Mouse (Mus musculus) stomach, embryonic 15.5 days (tissue): ENCODE measurements around the gene Timm22. TPM values are rescaled to one million over a fixed set of nuclear protein-coding genes. Genes with fewer than 3 reads are reported as not detected.

ENCODE experiments used
- ATAC-seq: fragments of 200-750 bp; cut with Nextera tagmentation; 2 replicates; pipeline ENCODE4 v1.8.0; 2017; ENCODE audit warnings: low read depth, moderate number of reproducible peaks, moderate TSS enrichment; ENCODE audit not compliant: insufficient read depth, low FRiP score
- H3K27ac ChIP-seq: fragments of 300-500 bp; sonication (generic); 2 replicates; pipeline ENCODE4 v1.5.1; 2015; ENCODE audit warnings: mild to moderate bottlenecking, inconsistent platforms
- H3K27me3 ChIP-seq: fragments of 300-500 bp; sonication (generic); replicated peaks from 2 replicates; pipeline ENCODE4 v1.6.1; 2015; ENCODE audit warnings: inconsistent platforms
- H3K36me3 ChIP-seq: fragments of 300-500 bp; sonication (generic); 2 replicates; pipeline ENCODE4 v1.6.1; 2015; ENCODE audit warnings: inconsistent platforms
- H3K4me1 ChIP-seq: fragments of 300-500 bp; sonication (generic); 2 replicates; pipeline ENCODE4 v1.6.1; 2015; ENCODE audit warnings: inconsistent platforms
- H3K4me2 ChIP-seq: fragments of 300-500 bp; sonication (generic); 2 replicates; pipeline ENCODE4 v1.6.1; 2015; ENCODE audit warnings: mild to moderate bottlenecking, inconsistent platforms
- H3K4me3 ChIP-seq: fragments of 300-500 bp; sonication (generic); replicated peaks from 2 replicates; pipeline ENCODE4 v1.5.1; 2015; ENCODE audit warnings: inconsistent platforms
- H3K9ac ChIP-seq: fragments of 300-500 bp; sonication (generic); 2 replicates; pipeline ENCODE4 v1.6.1; 2015; ENCODE audit warnings: inconsistent platforms
- H3K9me3 ChIP-seq: fragments of 300-500 bp; sonication (generic); 2 replicates; pipeline ENCODE4 v1.6.1; 2016; ENCODE audit warnings: inconsistent platforms
- WGBS: fragments of 180-500 bp; shearing (Covaris S2); methylation state at CpG from one replicate; pipeline ENCODE4 v1.1.7; 2015; 5-methylcytosine and 5-hydroxymethylcytosine counted together
- polyA plus RNA-seq: library from polyadenylated mRNA; unstranded; fragments of >200 nt; fragmentation: Nextera tagmentation; extraction: Ambion mirVana; gene quantifications from 2 replicates; pipeline ENCODE4 v1.2.1, GENCODE M21; 2015

The Timm22 gene
- polyA plus RNA-seq, 1 experiment from 2014 or later, result 96.5 TPM

DNA sequence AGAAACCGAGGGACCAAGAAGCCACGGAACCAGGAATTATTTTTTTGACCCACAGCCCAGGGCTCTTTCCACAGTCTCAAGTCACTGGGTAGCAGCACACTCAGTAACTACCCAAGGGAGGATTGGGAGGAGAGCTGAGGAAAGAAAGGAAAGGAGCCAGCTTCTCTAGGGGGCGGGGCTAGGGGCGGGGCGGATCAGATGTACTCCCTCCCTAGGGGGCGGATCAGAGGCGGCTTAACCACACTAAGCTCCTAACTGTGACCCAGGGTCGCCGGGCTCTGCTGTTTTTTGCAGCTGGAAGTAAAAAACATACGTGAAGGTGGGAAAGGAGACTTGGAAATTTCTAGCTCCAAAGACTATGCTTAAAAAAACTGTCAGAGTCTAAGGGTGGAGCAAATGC is 39.5 kb downstream of the Timm22 start:
- H3K9ac ChIP-seq, result no peak overlapping the region
- no peak for ATAC-seq
- no peak overlapping the region for H3K4me3 ChIP-seq
- peak overlapping the region; percentile 16; the same call in 1 of the 2 replicates for H3K4me2 ChIP-seq
- H3K9me3 ChIP-seq, result no peaks in the 10 kb centered on the region
- no peak overlapping the region for H3K27ac ChIP-seq
- WGBS, result 5% methylated on average over 10 of the region's 10 CpGs
- H3K4me1 ChIP-seq, result peaks cover 17% of the 10 kb centered on the region
- H3K27me3 ChIP-seq, result no peaks in the 10 kb centered on the region
- 0 out of 2 replicates have a peak, but pooled peaks cover 8% of the 10 kb centered on the region for H3K36me3 ChIP-seq

DNA sequence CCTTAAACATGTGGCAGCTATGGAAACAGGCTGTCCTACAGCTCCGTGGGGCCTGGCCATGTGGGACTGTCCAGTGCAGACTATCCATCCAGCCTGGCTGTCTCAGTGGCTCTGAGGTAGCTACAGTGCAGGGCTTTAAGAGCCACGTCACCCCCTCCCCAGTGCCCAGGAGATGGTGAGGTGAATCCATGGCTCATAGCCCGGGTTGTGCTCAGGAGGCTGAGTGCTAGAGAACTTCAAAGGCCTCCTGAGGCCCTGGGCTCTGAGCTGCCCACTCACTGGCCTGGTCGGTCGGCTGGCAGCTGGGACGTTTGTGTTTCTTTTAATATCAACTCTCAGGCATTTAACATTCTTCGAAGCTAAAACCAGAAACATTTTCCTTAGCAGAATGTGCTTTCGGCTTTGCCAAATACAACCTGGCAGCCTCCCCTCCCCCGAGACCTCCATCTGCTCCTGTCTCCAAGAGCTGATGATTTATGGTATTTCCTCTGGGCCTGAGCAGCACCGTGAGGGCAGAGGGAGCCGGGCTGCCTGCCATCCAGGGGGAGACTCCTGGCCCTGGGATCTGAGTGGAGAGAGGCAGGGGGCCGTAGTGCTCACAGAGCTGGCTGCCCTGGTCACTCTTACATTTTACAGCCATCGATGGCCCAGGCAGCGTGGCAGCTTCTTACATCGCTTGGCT is 42.9 kb downstream of the Timm22 start:
- Histone ChIP-seq H3K27ac (peak overlapping the region; percentile 63), H3K4me3 (no peak overlapping the region), H3K4me1 (peaks cover 17% of the 10 kb centered on the region), H3K27me3 (no peaks in the 10 kb centered on the region), H3K36me3 (peaks cover 22% of the 10 kb centered on the region), H3K9me3 (no peaks in the 10 kb centered on the region), H3K9ac (no peak overlapping the region), H3K4me2 (no peak overlapping the region)
- WGBS, result 34% methylated on average over 15 of the region's 15 CpGs
- peak; percentile 41; the same call in 1 of the 2 replicates for ATAC-seq

DNA sequence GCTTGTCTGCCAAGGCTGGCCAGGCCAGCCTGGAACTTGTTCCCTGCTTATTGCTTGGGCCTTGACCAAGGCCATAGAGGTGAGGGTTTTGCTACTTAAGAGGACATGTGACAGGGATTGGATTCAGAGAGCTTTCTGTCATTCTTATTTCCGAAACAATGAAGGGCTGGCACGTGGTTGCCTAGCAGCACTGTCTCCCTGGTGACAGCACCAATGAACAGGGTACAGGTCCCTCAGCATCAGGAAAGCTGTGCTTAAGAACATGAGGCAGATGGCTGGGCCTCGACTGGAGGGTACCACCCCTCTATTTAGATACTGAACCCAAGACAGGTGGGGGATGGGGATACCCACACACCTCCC is 43.4 kb downstream of the Timm22 start:
- WGBS, result 39% methylated on average over 3 of the region's 3 CpGs
- Histone ChIP-seq H3K27ac (peak overlapping the region; percentile 63), H3K27me3 (no peaks in the 10 kb centered on the region), H3K4me2 (no peak overlapping the region), H3K4me1 (peaks cover 17% of the 10 kb centered on the region), H3K9me3 (no peaks in the 10 kb centered on the region), H3K9ac (no peak overlapping the region), H3K36me3 (peaks cover 22% of the 10 kb centered on the region), H3K4me3 (no peak overlapping the region)
- no peak for ATAC-seq

DNA sequence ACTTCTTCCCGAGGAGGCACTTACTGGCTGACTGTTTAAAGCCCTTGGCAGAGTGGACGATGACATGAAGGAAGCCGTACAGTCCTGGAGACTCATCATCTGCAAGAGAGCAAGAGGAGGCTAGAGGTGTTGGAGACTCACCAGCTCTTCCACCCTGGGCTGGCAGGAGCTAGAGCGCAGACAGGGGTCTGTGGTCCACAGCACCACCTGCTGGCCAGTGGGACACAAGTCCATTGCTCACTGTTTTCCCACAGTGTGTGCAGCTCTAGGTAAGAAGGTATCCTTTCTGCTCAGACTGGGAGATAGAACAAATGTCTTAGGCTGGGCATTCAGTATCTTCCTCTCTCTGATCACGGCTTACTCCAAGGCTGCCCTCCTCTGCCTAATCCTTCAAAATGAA is 47.7 kb downstream of the Timm22 start:
- no peaks in the 10 kb centered on the region for H3K27me3 ChIP-seq
- no peak overlapping the region for H3K4me3 ChIP-seq
- H3K4me1 ChIP-seq, result no peaks in the 10 kb centered on the region
- peaks cover 29% of the 10 kb centered on the region for H3K36me3 ChIP-seq
- H3K9ac ChIP-seq, result no peak overlapping the region
- ATAC-seq, result no peak; the same call in 1 of the 2 replicates
- no peaks in the 10 kb centered on the region for H3K9me3 ChIP-seq
- no peak overlapping the region for H3K27ac ChIP-seq
- 52% methylated on average over 5 of the region's 5 CpGs for WGBS
- H3K4me2 ChIP-seq, result no peak overlapping the region

DNA sequence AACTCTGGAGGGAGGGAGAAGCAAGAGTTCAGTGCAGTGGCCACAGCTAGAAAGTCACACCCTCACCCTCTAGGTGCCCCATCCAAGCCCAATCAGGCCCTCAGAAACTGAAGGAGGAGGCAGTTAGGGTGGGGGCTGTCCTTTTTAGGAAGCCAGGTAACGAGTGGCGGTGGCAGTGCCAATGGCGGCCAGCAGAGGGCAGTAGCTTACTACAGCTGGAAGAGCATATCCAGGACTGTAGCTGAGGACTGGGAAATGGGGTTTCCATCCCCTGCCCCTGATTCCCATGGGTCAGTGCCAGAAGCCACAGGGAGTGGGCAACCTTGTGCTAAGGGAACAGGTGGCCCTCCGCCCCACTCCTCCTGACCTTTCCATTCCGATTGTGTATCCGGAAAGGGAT is 49.5 kb downstream of the Timm22 start:
- WGBS, result 19% methylated on average over 6 of the region's 6 CpGs
- Histone ChIP-seq H3K4me1 (0 out of 2 replicates have a peak, but pooled peaks cover under 1% of the 10 kb centered on the region), H3K36me3 (peaks cover 26% of the 10 kb centered on the region), H3K27me3 (no peaks in the 10 kb centered on the region), H3K9ac (no peak overlapping the region), H3K27ac (no peak overlapping the region), H3K9me3 (no peaks in the 10 kb centered on the region), H3K4me3 (no peak overlapping the region), H3K4me2 (no peak overlapping the region)
- peak; percentile 51 for ATAC-seq

DNA sequence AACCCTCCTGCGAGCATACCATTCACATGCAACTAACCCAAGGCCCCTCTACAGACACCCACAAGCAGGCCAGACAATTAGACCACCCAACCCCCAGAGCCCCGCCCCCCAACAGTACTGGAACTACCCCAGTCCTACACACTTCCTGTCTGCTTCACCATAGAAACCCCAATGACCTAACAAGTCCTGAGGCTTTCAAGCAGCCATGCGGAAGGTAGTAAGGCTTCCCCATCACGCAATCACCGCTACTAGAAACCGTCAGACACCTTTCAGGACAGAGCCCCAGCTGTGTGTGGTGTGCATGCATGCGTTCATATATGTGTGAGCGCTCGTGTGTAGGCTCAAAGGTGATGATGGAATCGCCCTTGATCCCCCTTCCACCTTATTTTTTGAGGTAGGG is 50.1 kb downstream of the Timm22 start:
- Histone ChIP-seq H3K36me3 (peaks cover 26% of the 10 kb centered on the region), H3K4me2 (no peak overlapping the region), H3K27ac (no peak overlapping the region), H3K9me3 (no peaks in the 10 kb centered on the region), H3K9ac (no peak overlapping the region), H3K27me3 (no peaks in the 10 kb centered on the region), H3K4me1 (0 out of 2 replicates have a peak, but pooled peaks cover 3% of the 10 kb centered on the region), H3K4me3 (no peak overlapping the region)
- no peak for ATAC-seq
- WGBS, result 75% methylated on average over 10 of the region's 10 CpGs

GRCm38 (mm10) chr11:76458730-76459129 is 52.0 kb downstream of the Timm22 start:
- no peak for ATAC-seq
- Histone ChIP-seq H3K4me3 (no peak overlapping the region), H3K27me3 (no peaks in the 10 kb centered on the region), H3K9me3 (no peaks in the 10 kb centered on the region), H3K4me2 (no peak overlapping the region), H3K9ac (no peak overlapping the region), H3K27ac (no peak overlapping the region), H3K4me1 (0 out of 2 replicates have a peak, but pooled peaks cover 3% of the 10 kb centered on the region), H3K36me3 (peaks cover 22% of the 10 kb centered on the region)
- 76% methylated on average over 9 of the region's 9 CpGs for WGBS

DNA sequence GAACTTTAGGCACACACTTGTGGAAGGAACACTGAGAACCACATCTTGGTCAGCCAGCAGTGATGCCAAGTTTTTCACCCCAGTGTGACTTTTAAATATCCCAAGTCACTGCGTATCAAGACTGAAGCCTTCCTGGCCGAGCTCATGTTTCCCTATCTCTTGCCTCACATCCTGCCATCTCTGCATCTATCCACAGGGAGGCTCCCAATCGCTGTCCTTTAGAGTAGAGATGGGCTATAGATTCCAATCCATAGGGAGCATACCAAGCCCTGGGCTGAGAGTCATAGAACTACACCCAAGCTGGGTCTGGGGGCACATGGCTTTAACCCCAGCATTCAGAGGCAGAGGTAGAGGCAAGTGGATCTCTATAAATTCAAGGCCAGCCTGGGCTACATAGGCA is 52.7 kb downstream of the Timm22 start:
- Histone ChIP-seq H3K9ac (no peak overlapping the region), H3K9me3 (no peaks in the 10 kb centered on the region), H3K4me2 (no peak overlapping the region), H3K4me1 (0 out of 2 replicates have a peak, but pooled peaks cover 3% of the 10 kb centered on the region), H3K27me3 (no peaks in the 10 kb centered on the region), H3K27ac (no peak overlapping the region), H3K4me3 (no peak overlapping the region), H3K36me3 (peaks cover 19% of the 10 kb centered on the region)
- WGBS, result 59% methylated on average over 3 of the region's 3 CpGs
- no peak for ATAC-seq

- Histone ChIP-seq H3K9ac (no peak overlapping the region), H3K27me3 (no peaks in the 10 kb centered on the region), H3K4me1 (0 out of 2 replicates have a peak, but pooled peaks cover 3% of the 10 kb centered on the region), H3K27ac (no peak overlapping the region), H3K4me3 (no peak overlapping the region), H3K36me3 (peaks cover 12% of the 10 kb centered on the region), H3K9me3 (no peaks in the 10 kb centered on the region), H3K4me2 (no peak overlapping the region)
- ATAC-seq, result no peak
- WGBS, result 55% methylated on average over 6 of the region's 6 CpGs
Observed at GRCm38 (mm10) chr11:76461201-76461600, 54.4 kb downstream of the Timm22 start.

- Histone ChIP-seq H3K27me3 (no peaks in the 10 kb centered on the region), H3K4me1 (0 out of 2 replicates have a peak, but pooled peaks cover 4% of the 10 kb centered on the region), H3K36me3 (peaks cover 12% of the 10 kb centered on the region), H3K9me3 (no peaks in the 10 kb centered on the region), H3K27ac (no peak overlapping the region), H3K4me3 (no peak overlapping the region), H3K4me2 (no peak overlapping the region), H3K9ac (no peak overlapping the region)
- 84% methylated on average over 5 of the region's 5 CpGs for WGBS
- ATAC-seq, result no peak
Observed at GRCm38 (mm10) chr11:76461696-76462095, 54.9 kb downstream of the Timm22 start.

GRCm38 (mm10) chr11:76465879-76466278 is 59.1 kb downstream of the Timm22 start:
- H3K27ac ChIP-seq, result no peak overlapping the region
- no peak overlapping the region for H3K9ac ChIP-seq
- WGBS, result 65% methylated on average over 4 of the region's 4 CpGs
- no peak for ATAC-seq
- H3K4me2 ChIP-seq, result no peak overlapping the region
- H3K4me1 ChIP-seq, result peaks cover 38% of the 10 kb centered on the region
- H3K36me3 ChIP-seq, result peaks cover 10% of the 10 kb centered on the region
- H3K4me3 ChIP-seq, result no peak overlapping the region
- no peaks in the 10 kb centered on the region for H3K27me3 ChIP-seq
- H3K9me3 ChIP-seq, result no peaks in the 10 kb centered on the region
